Comparison of ENCODE assay signal across 11 mouse cellular contexts in the genomic region with DNA sequence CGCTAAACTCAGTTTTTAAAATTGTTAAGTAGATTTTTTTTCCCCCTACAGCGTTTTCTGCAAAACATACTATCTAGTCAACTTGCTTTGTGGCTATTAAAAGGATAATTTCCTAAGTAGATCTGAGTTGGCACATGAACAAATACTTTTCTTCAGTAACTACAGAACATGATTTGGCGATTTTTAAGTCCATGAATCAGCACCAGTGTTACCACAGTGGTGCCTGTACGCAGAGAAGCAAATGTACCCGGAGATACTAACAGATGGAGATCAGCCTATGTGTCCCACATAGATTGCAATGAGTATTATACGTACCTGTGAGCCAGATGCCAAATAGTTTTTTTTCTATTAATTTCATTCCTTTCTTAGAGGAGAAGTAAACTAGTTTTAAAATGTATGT. TPM values are rescaled to one million over a fixed set of nuclear protein-coding genes. Genes with fewer than 3 reads are reported as not detected.
DNase-seq lines count a peak whose midpoint lies in the region; ATAC-seq and TF ChIP-seq lines count a peak whose summit lies in the region.
"Had no signal": no experiment of that assay in that cellular context is flagged by ENCODE, and none has a peak within 500 bp of the region (broad histone marks: within the 10 kb centered on the region; RNA-seq: fewer than 3 reads in every experiment).

No protein-coding gene starts in this region.

- peaks cover 5% of the 10 kb centered on the region; the same call in 1 of the 2 replicates for H3K27me3 ChIP-seq in kidney, adult 2 months (replicated peaks; ENCODE audit: control insufficient read depth, insufficient read depth, low read length)
- H3K27me3 ChIP-seq in embryonic facial prominence, embryonic 11.5 days (ENCODE audit: control insufficient read depth, insufficient read depth, low read length): peaks cover 30% of the 10 kb centered on the region
- H3K27me3 ChIP-seq in limb, embryonic 11.5 days (ENCODE audit: control insufficient read depth, insufficient read depth, low read length): peaks cover 64% of the 10 kb centered on the region

- no peak for TF ChIP-seq POLR2A in kidney, adult 2 months (IDR thresholded peaks at IDR 0.05; ENCODE audit: low read depth, low read length)

- WGBS in kidney, adult 2 months: 58% methylated on average over 6 of the region's 6 CpGs
- 4% methylated on average over 6 of the region's 6 CpGs for WGBS in embryonic facial prominence, embryonic 11.5 days
- WGBS in limb, embryonic 11.5 days: 7% methylated on average over 6 of the region's 6 CpGs

- peak overlapping the region; percentile 25 for H3K4me3 ChIP-seq in kidney, adult 2 months (ENCODE audit: insufficient read depth, low read depth, low read length)
- peak overlapping the region; percentile 35 for H3K4me3 ChIP-seq in embryonic facial prominence, embryonic 11.5 days (ENCODE audit: low read depth, low read length)
- peak overlapping the region; percentile 26 for H3K4me3 ChIP-seq in limb, embryonic 11.5 days (ENCODE audit: low read depth, low read length)

- H3K27ac ChIP-seq in kidney, adult 2 months (ENCODE audit: insufficient read depth, low read depth, low read length): no peak overlapping the region
- H3K27ac ChIP-seq in embryonic facial prominence, embryonic 11.5 days (replicated peaks; ENCODE audit: low read depth, low read length): no peak overlapping the region
- H3K27ac ChIP-seq in limb, embryonic 11.5 days (replicated peaks; ENCODE audit: low read depth, low read length): no peak overlapping the region
- H3K27ac ChIP-seq: lung, embryonic 15.5 days; neural tube, embryonic 12.5 days had no signal

- DNase-seq in kidney, adult 2 months: peak; percentile 18
- no peak for DNase-seq in kidney, postnatal 25 days
- DNase-seq in Muller cell, postnatal 12 days (ENCODE audit: inconsistent ontology term): peak; percentile 30
- DNase-seq in embryonic facial prominence, embryonic 11.5 days (ENCODE audit: low spot score): peak; percentile 42
- no peak for DNase-seq in limb, embryonic 11.5 days (ENCODE audit: low spot score)
- no peak for DNase-seq in cerebellum, adult 11-12 months
- DNase-seq in left cerebral cortex, adult 8-10 months (ENCODE audit: low spot score in 2 of 2): no peak
- DNase-seq: gastrocnemius, postnatal 10 days; layer of hippocampus, adult 9-11 months had no signal

- H3K4me2 ChIP-seq in embryonic facial prominence, embryonic 11.5 days (ENCODE audit: low read depth, low read length): peak overlapping the region; percentile 27
- peak overlapping the region; percentile 37; the same call in 1 of the 2 replicates for H3K4me2 ChIP-seq in limb, embryonic 11.5 days (ENCODE audit: low read depth, severe bottlenecking)

- H3K4me1 ChIP-seq in kidney, adult 2 months (ENCODE audit: control insufficient read depth, insufficient read depth, low read length): no peaks in the 10 kb centered on the region
- peaks cover 2% of the 10 kb centered on the region; the same call in 1 of the 2 replicates for H3K4me1 ChIP-seq in embryonic facial prominence, embryonic 11.5 days (ENCODE audit: control insufficient read depth, insufficient read depth, low read length)
- H3K4me1 ChIP-seq in limb, embryonic 11.5 days (ENCODE audit: control insufficient read depth, insufficient read depth, low read length): peaks cover 7% of the 10 kb centered on the region; the same call in 1 of the 2 replicates

- H3K9ac ChIP-seq in embryonic facial prominence, embryonic 11.5 days (replicated peaks; ENCODE audit: low read length): peak overlapping the region; percentile 60
- 0 out of 2 replicates have a peak overlapping the region, but pooled peaks have one; percentile 17 for H3K9ac ChIP-seq in limb, embryonic 11.5 days (ENCODE audit: low read length)
- H3K9ac ChIP-seq: lung, embryonic 15.5 days had no signal

- no peaks in the 10 kb centered on the region for H3K9me3 ChIP-seq in embryonic facial prominence, embryonic 11.5 days (replicated peaks; ENCODE audit: control insufficient read depth, low read length)
- no peaks in the 10 kb centered on the region for H3K9me3 ChIP-seq in limb, embryonic 11.5 days (ENCODE audit: control insufficient read depth, low read length)
- H3K9me3 ChIP-seq: lung, embryonic 15.5 days; neural tube, embryonic 12.5 days had no signal

- no peak for TF ChIP-seq CTCF in kidney, adult 2 months (conservative IDR thresholded peaks at IDR 0.05; ENCODE audit: insufficient read depth, insufficient read length, low read depth, low read length)

- no peak for ATAC-seq in embryonic facial prominence, embryonic 11.5 days (replicated peaks; ENCODE audit: insufficient number of reproducible peaks, low FRiP score, low TSS enrichment, low read depth)
- ATAC-seq in limb, embryonic 11.5 days (ENCODE audit: insufficient number of reproducible peaks, low FRiP score, low TSS enrichment, low read depth): no peak

- no peaks in the 10 kb centered on the region for H3K36me3 ChIP-seq in kidney, adult 2 months (ENCODE audit: control insufficient read depth, insufficient read depth, low read length)
- H3K36me3 ChIP-seq in embryonic facial prominence, embryonic 11.5 days (replicated peaks; ENCODE audit: control insufficient read depth, insufficient read depth, low read depth, low read length): no peaks in the 10 kb centered on the region; the same call in 1 of the 2 replicates
- H3K36me3 ChIP-seq in limb, embryonic 11.5 days (ENCODE audit: control insufficient read depth, insufficient read depth, low read length): no peaks in the 10 kb centered on the region
- H3K36me3 ChIP-seq: lung, embryonic 15.5 days; neural tube, embryonic 12.5 days had no signal

RNA-seq across cellular contexts. Expression of gene Foxc1, which starts 3.3 kb away (rescaled TPM):
- polyA plus RNA-seq in kidney, adult 2 months (2012; rRNA removed): 3.7 and 5.2 TPM in 2 replicates
- polyA plus RNA-seq in embryonic facial prominence, embryonic 11.5 days (2014; fragmentation: Nextera tagmentation; extraction: Ambion mirVana): 9.3 and 10.6 TPM in 2 replicates
- 5.6 and 6.4 TPM in 2 replicates for polyA plus RNA-seq in limb, embryonic 11.5 days (2014; fragmentation: Nextera tagmentation; extraction: Ambion mirVana)
- 1 to 10 TPM; 4.2 to 5.4 (median 5.0) TPM for total RNA-seq in left cerebral cortex, adult 8-10 months (2022)

Comparison
In these comparisons a context has a peak if more than half of its experiments do, and no peak if none do; other contexts are left out.
1. DNase-seq: peak in kidney, adult 2 months (single experiment), Muller cell, postnatal 12 days (single experiment) and embryonic facial prominence, embryonic 11.5 days (single experiment); none in kidney, postnatal 25 days (0 of 2), limb, embryonic 11.5 days (single experiment), cerebellum, adult 11-12 months (single experiment) and left cerebral cortex, adult 8-10 months (0 of 2).
2. Peak in every context shown above with its lines, with median percentiles within 50 percentile points of each other: H3K4me3 ChIP-seq.